Mouse (Mus musculus) CD4-positive helper T cell, adult 2 months (primary cell): ENCODE measurements around the gene Itpr3.

Experiments used
- DNase-seq: peaks from one replicate; pipeline ENCODE4 v3.0.0-alpha.2; 2012; ENCODE audit warnings: low read depth, missing footprints, low spot score

Itpr3 gene

GRCm38 (mm10) chr17:27139304-27139703 lies 82.2 kb downstream of the Itpr3 start:
- DNase-seq, result no peak

- DNase-seq, result no peak
Observed at GRCm38 (mm10) chr17:27140262-27140661, 83.2 kb downstream of the Itpr3 start.

GRCm38 (mm10) chr17:27141971-27142450 lies 84.9 kb downstream of the Itpr3 start:
- no peak for DNase-seq

- no peak for DNase-seq
Observed at GRCm38 (mm10) chr17:27144152-27144551, 87.0 kb downstream of the Itpr3 start.

- DNase-seq, result no peak
Observed at GRCm38 (mm10) chr17:27146323-27146923, 89.3 kb downstream of the Itpr3 start.

GRCm38 (mm10) chr17:27150871-27151270 lies 93.8 kb downstream of the Itpr3 start:
- no peak for DNase-seq

- DNase-seq, result peak; percentile 21
Observed at GRCm38 (mm10) chr17:27151411-27151810, 94.3 kb downstream of the Itpr3 start.

- DNase-seq, result no peak
Observed at GRCm38 (mm10) chr17:27152976-27153723, 96.0 kb downstream of the Itpr3 start.

- DNase-seq, result no peak
Observed at GRCm38 (mm10) chr17:27153773-27154193, 96.7 kb downstream of the Itpr3 start.

GRCm38 (mm10) chr17:27154256-27154655 lies 97.2 kb downstream of the Itpr3 start:
- DNase-seq, result no peak

- DNase-seq, result no peak
Observed at GRCm38 (mm10) chr17:27154881-27155280, 97.8 kb downstream of the Itpr3 start.

GRCm38 (mm10) chr17:27155752-27156151 lies 98.6 kb downstream of the Itpr3 start:
- no peak for DNase-seq

GRCm38 (mm10) chr17:27158439-27158838 lies 101.3 kb downstream of the Itpr3 start:
- DNase-seq, result no peak

- DNase-seq, result no peak
Observed at GRCm38 (mm10) chr17:27159169-27159568, 102.1 kb downstream of the Itpr3 start.

- no peak for DNase-seq
Observed at GRCm38 (mm10) chr17:27160905-27161304, 103.8 kb downstream of the Itpr3 start.

GRCm38 (mm10) chr17:27165054-27165773 lies 108.1 kb downstream of the Itpr3 start:
- no peak for DNase-seq

GRCm38 (mm10) chr17:27166901-27167300 lies 109.8 kb downstream of the Itpr3 start:
- DNase-seq, result no peak

GRCm38 (mm10) chr17:27167545-27167944 lies 110.4 kb downstream of the Itpr3 start, which contains the start of gene Ip6k3:
TSS of gene Ip6k3 (minus strand) at chr17:27167795.
- DNase-seq, result no peak

GRCm38 (mm10) chr17:27168569-27168968 lies 111.5 kb downstream of the Itpr3 start:
- no peak for DNase-seq

- no peak for DNase-seq
Observed at GRCm38 (mm10) chr17:27169952-27170695, 113.0 kb downstream of the Itpr3 start.

- DNase-seq, result no peak
Observed at GRCm38 (mm10) chr17:27171121-27171520, 114.0 kb downstream of the Itpr3 start.
